In the genomic region with DNA sequence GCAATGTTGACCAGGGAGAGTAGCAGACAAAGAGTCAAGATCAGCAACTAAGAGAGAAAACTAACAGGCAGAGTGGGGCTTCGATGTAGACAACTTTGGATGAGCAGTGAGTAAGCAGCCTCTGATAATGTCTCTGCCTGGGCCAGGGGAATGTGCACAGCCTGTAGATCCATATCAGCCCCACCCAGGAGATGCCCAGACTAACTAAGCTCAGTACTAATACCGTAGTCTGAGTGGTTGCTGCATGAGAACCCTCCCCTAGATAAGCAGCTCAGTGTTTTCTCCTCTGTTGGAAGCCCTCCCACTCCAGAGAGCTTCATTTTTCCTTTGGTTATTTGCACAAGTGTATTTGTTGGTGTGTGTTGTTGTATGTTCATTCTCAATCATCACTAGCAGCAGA, we compare ENCODE assay signal across 26 mouse cellular contexts. TPM values are rescaled to one million over a fixed set of nuclear protein-coding genes. Genes with fewer than 3 reads are reported as not detected.
DNase-seq lines count a peak whose midpoint lies in the region; ATAC-seq and TF ChIP-seq lines count a peak whose summit lies in the region.
"Had no signal": no experiment of that assay in that cellular context is flagged by ENCODE, and none has a peak within 500 bp of the region (broad histone marks: within the 10 kb centered on the region; RNA-seq: fewer than 3 reads in every experiment).

No protein-coding gene starts in this region.

- H3K4me2 ChIP-seq in heart, postnatal 0 days (ENCODE audit: low read depth, low read length), result no peak overlapping the region
- H3K4me2 ChIP-seq in lung, embryonic 15.5 days, result no peak overlapping the region
- H3K4me2 ChIP-seq: embryonic facial prominence, embryonic 12.5 days; hindbrain, embryonic 12.5 days had no signal

- no peaks in the 10 kb centered on the region for H3K79me2 ChIP-seq in heart, adult 2 months (replicated peaks; ENCODE audit: control insufficient read depth, insufficient read depth, low read length)

- H3K27me3 ChIP-seq in heart, adult 2 months (ENCODE audit: control insufficient read depth, insufficient read depth, low read length), result no peaks in the 10 kb centered on the region
- no peaks in the 10 kb centered on the region for H3K27me3 ChIP-seq in heart, postnatal 0 days (ENCODE audit: control insufficient read depth, insufficient read depth, low read length)
- no peaks in the 10 kb centered on the region for H3K27me3 ChIP-seq in lung, embryonic 15.5 days
- H3K27me3 ChIP-seq: embryonic facial prominence, embryonic 12.5 days; hindbrain, embryonic 12.5 days had no signal

- no peak for TF ChIP-seq CTCF in heart, adult 2 months (IDR thresholded peaks at IDR 0.05)
- no peak for TF ChIP-seq CTCF in heart, postnatal 0 days (IDR thresholded peaks at IDR 0.05; ENCODE audit: low read depth)

- DNase-seq in heart, adult 2 months, result no peak
- no peak for DNase-seq in heart, postnatal 14 days
- DNase-seq in heart, postnatal 0 days (ENCODE audit: low spot score), result no peak
- DNase-seq in heart, adult 18-20 months, result no peak
- DNase-seq in lung, postnatal 14 days, result no peak
- no peak for DNase-seq in gastrocnemius, postnatal 36 days
- DNase-seq: adrenal gland, postnatal 14 days; cerebellum, postnatal 10 days; gastrocnemius, postnatal 14 days; kidney, postnatal 25 days; left cerebral cortex, postnatal 4 days; liver; midbrain, embryonic 14.5 days; thymus, postnatal 14 days had no signal

- H3K9ac ChIP-seq in heart, adult 2 months (ENCODE audit: low read depth, low read length), result no peak overlapping the region
- H3K9ac ChIP-seq in heart, postnatal 0 days (replicated peaks; ENCODE audit: low read depth, low read length), result no peak overlapping the region
- no peak overlapping the region for H3K9ac ChIP-seq in lung, embryonic 15.5 days
- H3K9ac ChIP-seq: embryonic facial prominence, embryonic 12.5 days; hindbrain, embryonic 12.5 days had no signal

- ATAC-seq in heart, postnatal 0 days (ENCODE audit: insufficient read depth, low read depth), result no peak
- ATAC-seq in lung, embryonic 15.5 days (ENCODE audit: borderline replicate concordance, extremely low read depth, low FRiP score, low TSS enrichment), result no peak
- ATAC-seq: forebrain, embryonic 14.5 days; inflammation-experienced regulatory T-cells, adult 6 months had no signal

- H3K9me3 ChIP-seq in heart, postnatal 0 days (replicated peaks; ENCODE audit: control insufficient read depth, low read length), result no peaks in the 10 kb centered on the region
- no peaks in the 10 kb centered on the region for H3K9me3 ChIP-seq in lung, embryonic 15.5 days
- H3K9me3 ChIP-seq: embryonic facial prominence, embryonic 12.5 days; G1E; hindbrain, embryonic 12.5 days had no signal

- no peak overlapping the region for H3K4me3 ChIP-seq in heart, adult 2 months
- no peak overlapping the region for H3K4me3 ChIP-seq in heart, postnatal 0 days (ENCODE audit: low read depth, low read length)
- no peak overlapping the region for H3K4me3 ChIP-seq in lung, embryonic 15.5 days
- H3K4me3 ChIP-seq: embryonic facial prominence, embryonic 12.5 days; hindbrain, embryonic 12.5 days; left cerebral cortex, adult 2 months had no signal

- no peak for TF ChIP-seq EP300 in heart, adult 2 months (IDR thresholded peaks at IDR 0.05; ENCODE audit: insufficient read depth, low read depth, low read length)
- no peak for TF ChIP-seq EP300 in heart, postnatal 0 days (IDR thresholded peaks at IDR 0.05; ENCODE audit: low read depth)

- intact Hi-C loops in heart, adult 2 months (cut with DNase I), result loop anchor here (10.0 kb wide), 1 partner anchor 162 kb away; no protein-coding TSS in a partner anchor
- intact Hi-C loops in heart, postnatal 14 days (cut with DNase I), result no loop called here
- intact Hi-C loops in gastrocnemius, postnatal 36 days (cut with DNase I), result no loop called here

- H3K36me3 ChIP-seq in heart, adult 2 months (ENCODE audit: control insufficient read depth, insufficient read depth, low read length), result peaks cover 4% of the 10 kb centered on the region
- no peaks in the 10 kb centered on the region for H3K36me3 ChIP-seq in heart, postnatal 0 days (replicated peaks; ENCODE audit: control insufficient read depth, insufficient read depth, low read length)
- no peaks in the 10 kb centered on the region for H3K36me3 ChIP-seq in lung, embryonic 15.5 days
- H3K36me3 ChIP-seq: embryonic facial prominence, embryonic 12.5 days; G1E; hindbrain, embryonic 12.5 days had no signal

- peaks cover 9% of the 10 kb centered on the region for H3K4me1 ChIP-seq in heart, adult 2 months (ENCODE audit: control insufficient read depth, insufficient read depth, low read length)
- H3K4me1 ChIP-seq in heart, postnatal 0 days (ENCODE audit: control insufficient read depth, insufficient read depth), result peaks cover 31% of the 10 kb centered on the region
- peaks cover 12% of the 10 kb centered on the region for H3K4me1 ChIP-seq in lung, embryonic 15.5 days
- H3K4me1 ChIP-seq: embryonic facial prominence, embryonic 12.5 days; hindbrain, embryonic 12.5 days had no signal

- TF ChIP-seq POLR2A in heart, adult 2 months (IDR thresholded peaks at IDR 0.05; ENCODE audit: insufficient read depth, low read depth, low read length), result no peak

- peak overlapping the region; percentile 40 for H3K27ac ChIP-seq in heart, adult 2 months
- peak overlapping the region; percentile 73 for H3K27ac ChIP-seq in heart, postnatal 0 days (ENCODE audit: low read depth)
- H3K27ac ChIP-seq in lung, embryonic 15.5 days, result peak overlapping the region; percentile 41; the same call in 1 of the 2 replicates
- H3K27ac ChIP-seq: embryonic facial prominence, embryonic 12.5 days; hindbrain, embryonic 12.5 days; left cerebral cortex, adult 2 months had no signal

- 39% methylated on average over 2 of the region's 2 CpGs for WGBS in heart, adult 2 months
- 31% methylated on average over 2 of the region's 2 CpGs for WGBS in heart, postnatal 0 days
- WGBS in lung, embryonic 15.5 days, result 59% methylated on average over 2 of the region's 2 CpGs

RNA-seq across cellular contexts. Expression of a gene that starts 28.6 kb away (rescaled TPM):
- total RNA-seq in heart, adult 2 months (2021), result 1 to 10 TPM; 2.0 to 3.5 TPM
- polyA plus RNA-seq in heart, adult 2 months (2012; rRNA removed), result 0.18 TPM in 1 of 2 replicates, not detected in the other
- total RNA-seq in heart, postnatal 14 days (2021), result under 1 TPM; 0.45 to 0.95 TPM
- not detected in 2 replicates for total RNA-seq in heart, postnatal 0 days (2014; rRNA removed; ENCODE audit: low replicate concordance)
- 0.16 and 0.25 TPM in 2 replicates for polyA plus RNA-seq in heart, postnatal 0 days (2015; fragmentation: Nextera tagmentation; extraction: Ambion mirVana)
- total RNA-seq in heart, adult 18-20 months (2021), result 1 to 10 TPM; 1.3 to 3.5 TPM
- polyA plus RNA-seq in lung, embryonic 15.5 days (2015; fragmentation: Nextera tagmentation; extraction: Ambion mirVana), result not detected in 2 replicates
- total RNA-seq in gastrocnemius, postnatal 36 days (2021), result 1 to 10 TPM; 1.8 to 2.2 TPM
- total RNA-seq: adrenal gland, postnatal 14 days; G1E; left cerebral cortex, adult 2 months; left cerebral cortex, postnatal 4 days; megakaryocyte, adult 5-6 weeks had no signal
- polyA plus RNA-seq: brain, embryonic 14.5 days; embryonic facial prominence, embryonic 12.5 days; forebrain, embryonic 14.5 days; G1E; hindbrain, embryonic 12.5 days; inflammation-experienced regulatory T-cells, adult 6 months; liver, embryonic 16.5 days; midbrain, embryonic 14.5 days; small intestine, adult 2 months; testis, adult 2 months had no signal

RNA-seq across cellular contexts. Expression of a gene that starts 38.3 kb away (rescaled TPM):
- total RNA-seq in heart, adult 2 months (2021), result 10 to 100 TPM; 26.3 to 33.1 TPM
- polyA plus RNA-seq in heart, adult 2 months (2012; rRNA removed), result 21.6 and 30.3 TPM in 2 replicates
- total RNA-seq in heart, postnatal 14 days (2021), result 10 to 100 TPM; 24.9 to 27.8 TPM
- total RNA-seq in heart, postnatal 0 days (2014; rRNA removed; ENCODE audit: low replicate concordance), result 46.1 and 66.6 TPM in 2 replicates
- polyA plus RNA-seq in heart, postnatal 0 days (2015; fragmentation: Nextera tagmentation; extraction: Ambion mirVana), result 23.4 and 30.8 TPM in 2 replicates
- 10 to 100 TPM; 31.5 to 39.0 TPM for total RNA-seq in heart, adult 18-20 months (2021)
- polyA plus RNA-seq in lung, embryonic 15.5 days (2015; fragmentation: Nextera tagmentation; extraction: Ambion mirVana), result 34.5 and 34.6 TPM in 2 replicates
- 1 to 10 TPM; 2.8 to 3.5 TPM for total RNA-seq in gastrocnemius, postnatal 36 days (2021)
- polyA plus RNA-seq: G1E had no signal

Comparison
In these comparisons a context has a peak if more than half of its experiments do, and no peak if none do; other contexts are left out.
1. RNA of a gene that starts 38.3 kb away (total RNA-seq): 46.1 to 66.6 TPM in heart, postnatal 0 days, 31.5 to 39.0 TPM in heart, adult 18-20 months, 26.3 to 33.1 TPM in heart, adult 2 months and 24.9 to 27.8 TPM in heart, postnatal 14 days; 2.8 to 3.5 TPM in gastrocnemius, postnatal 36 days; every median in the first group is over 4 times any median in the second.
2. Peak in every context shown above with its lines, with median percentiles within 50 percentile points of each other: H3K27ac ChIP-seq.